Mouse (Mus musculus) lung, adult 10 weeks (tissue): ENCODE results near the gene S100a14. TPM values are rescaled to one million over a fixed set of nuclear protein-coding genes. Genes with fewer than 3 reads are reported as not detected.

ENCODE experiments used
- polyA plus RNA-seq: library from polyadenylated mRNA; stranded (reverse); fragments of 350-450 nt; fragmentation: Illumina TruSeq; extraction: RNeasy Lipid Tissue Mini Kit (QIAGEN cat#74804); gene quantifications from one replicate; pipeline ENCODE4 v1.2.3, GENCODE M21; 2014; ENCODE audit warnings: low read depth, low replicate concordance; ENCODE audit not compliant: insufficient read depth

The S100a14 gene
- polyA plus RNA-seq, result 25.7 TPM

DNA sequence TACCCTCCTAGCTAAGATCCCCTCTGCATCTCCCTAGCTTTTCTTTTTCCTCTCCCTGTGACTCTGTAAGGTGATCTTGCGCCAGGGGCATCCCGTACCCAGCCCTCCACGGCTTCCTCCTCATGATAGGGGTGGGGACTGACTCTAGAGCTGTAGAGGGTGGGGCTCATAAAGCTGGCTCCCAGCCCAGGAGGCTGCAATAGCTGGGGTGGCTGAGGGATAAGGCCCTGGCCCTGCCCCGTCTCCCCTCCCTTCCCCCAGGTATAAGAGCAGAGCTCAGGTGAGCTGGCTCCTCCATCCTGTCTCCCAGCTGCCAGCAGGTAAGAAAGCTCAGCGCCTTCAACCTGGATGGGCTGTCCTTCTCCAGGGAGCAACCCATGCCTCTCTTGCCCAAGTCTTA is at the start of gene S100a14:
Gene S100a14, plus strand, starts transcription at position 277 of the 400 bp plus-strand sequence.

DNA sequence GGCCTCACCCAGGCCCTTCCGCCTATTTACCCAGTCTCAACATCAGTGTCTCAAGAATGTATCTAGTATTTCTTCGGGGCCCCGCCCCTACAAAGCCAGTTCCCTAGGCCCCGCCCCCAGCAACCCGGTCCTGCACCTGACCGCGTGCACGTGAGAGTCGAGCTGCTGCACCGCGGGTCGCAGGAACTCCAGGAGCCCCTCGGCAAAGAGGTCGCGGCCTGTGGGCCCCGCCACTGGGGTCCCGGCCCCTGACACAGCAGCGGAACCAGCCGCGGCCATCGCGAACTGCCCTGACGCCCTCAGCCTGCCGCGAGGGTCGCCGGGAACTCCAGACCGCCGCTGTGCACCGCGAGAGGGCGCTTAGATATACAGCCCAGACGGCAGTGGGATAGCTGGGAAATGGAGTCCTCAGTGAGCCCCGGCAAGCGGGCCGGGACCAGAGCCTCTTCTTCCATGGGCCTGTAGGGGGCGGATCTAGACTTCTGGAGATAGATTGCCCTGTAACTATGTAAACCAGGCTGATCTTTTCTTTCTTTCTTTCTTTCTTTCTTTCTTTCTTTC is 35.9 kb upstream of the S100a14 start, which contains the start of gene Snapin:
Gene Snapin, minus strand, starts transcription at position 338 of the 561 bp plus-strand sequence.

DNA sequence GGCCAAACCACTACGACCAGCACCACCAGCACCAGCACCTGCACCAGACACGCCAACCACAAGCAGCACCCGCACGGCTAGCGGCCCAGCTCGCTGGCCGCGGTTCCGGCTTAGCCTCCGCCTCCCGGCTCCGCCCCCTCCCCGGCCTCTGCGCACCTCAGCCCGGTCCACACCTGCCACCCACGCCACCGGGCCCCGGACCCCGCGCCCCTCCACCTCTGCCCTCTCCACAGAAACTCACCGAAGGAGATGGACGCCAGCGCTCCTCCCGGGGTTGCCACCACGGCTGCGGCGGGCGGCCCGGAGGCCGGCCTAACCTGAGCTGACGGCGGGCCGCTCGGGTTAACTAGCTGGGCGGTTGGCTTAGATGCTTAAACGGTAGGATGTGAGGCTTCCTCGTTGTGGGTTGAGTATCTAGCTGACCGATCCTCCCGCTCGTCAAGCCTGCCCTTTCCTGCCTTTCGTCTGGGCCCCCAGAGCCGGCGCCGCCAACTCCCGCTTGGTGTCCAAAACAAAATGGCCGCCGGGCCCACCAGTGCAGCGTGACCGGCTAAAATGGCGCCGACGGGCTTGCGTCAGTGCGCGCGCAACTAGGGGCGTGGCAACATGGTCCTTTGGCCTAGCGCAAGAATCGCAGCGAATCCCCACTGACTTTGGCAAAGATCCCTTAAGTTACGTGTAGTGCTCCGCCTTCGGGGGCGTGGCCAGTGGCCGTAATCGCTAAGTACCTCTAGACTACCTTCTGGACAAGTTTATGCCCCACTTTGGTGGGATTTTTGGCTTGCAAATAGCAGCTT is 17.5 kb upstream of the S100a14 start, which contains the start of gene Chtop:
Gene Chtop, minus strand, starts transcription at position 549 of the 797 bp plus-strand sequence.

DNA sequence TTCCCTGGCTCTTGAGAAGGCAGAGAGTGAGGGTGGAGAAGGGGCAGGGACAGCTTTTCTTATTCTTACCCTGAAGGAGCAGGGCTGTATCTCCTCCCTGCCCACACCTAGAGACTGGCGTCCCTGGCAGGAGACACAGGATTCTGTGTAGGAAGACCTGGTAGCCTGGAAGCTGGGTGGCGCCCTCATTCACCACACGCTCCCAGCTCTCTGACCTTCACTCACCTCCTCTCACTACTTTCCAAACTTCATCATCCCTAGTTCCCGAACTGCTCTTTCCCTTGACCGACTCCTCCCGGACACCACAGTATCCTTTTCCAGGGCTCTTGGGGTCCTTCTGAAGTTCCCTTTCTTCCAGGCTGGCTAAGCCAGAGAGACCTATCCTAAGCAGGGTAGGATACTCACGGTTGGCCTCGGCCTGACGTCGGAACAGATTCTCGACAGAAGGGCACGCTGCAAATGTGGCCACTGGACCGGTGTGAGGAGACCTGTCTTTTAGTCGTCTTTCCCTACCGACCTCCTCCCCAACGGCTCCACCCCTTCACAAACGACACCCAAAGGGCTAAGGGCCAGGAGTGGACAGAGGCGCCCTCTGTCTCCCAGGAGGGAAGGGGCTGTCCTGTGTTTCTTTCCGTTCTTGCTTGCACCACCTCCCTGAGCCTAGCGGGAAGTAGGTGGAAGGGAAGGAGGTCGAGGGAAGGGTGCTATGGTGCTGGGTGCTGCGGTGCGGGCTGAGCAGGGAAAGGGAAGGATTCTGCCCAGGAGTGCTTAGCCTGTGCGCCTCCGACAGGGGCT is 12.7 kb upstream of the S100a14 start, which contains the start of the genes S100a1 and S100a13:
Gene S100a1, minus strand, starts transcription at position 597 of the 795 bp plus-strand sequence.
Gene S100a13, plus strand, starts transcription at position 640 of the 795 bp plus-strand sequence.

DNA sequence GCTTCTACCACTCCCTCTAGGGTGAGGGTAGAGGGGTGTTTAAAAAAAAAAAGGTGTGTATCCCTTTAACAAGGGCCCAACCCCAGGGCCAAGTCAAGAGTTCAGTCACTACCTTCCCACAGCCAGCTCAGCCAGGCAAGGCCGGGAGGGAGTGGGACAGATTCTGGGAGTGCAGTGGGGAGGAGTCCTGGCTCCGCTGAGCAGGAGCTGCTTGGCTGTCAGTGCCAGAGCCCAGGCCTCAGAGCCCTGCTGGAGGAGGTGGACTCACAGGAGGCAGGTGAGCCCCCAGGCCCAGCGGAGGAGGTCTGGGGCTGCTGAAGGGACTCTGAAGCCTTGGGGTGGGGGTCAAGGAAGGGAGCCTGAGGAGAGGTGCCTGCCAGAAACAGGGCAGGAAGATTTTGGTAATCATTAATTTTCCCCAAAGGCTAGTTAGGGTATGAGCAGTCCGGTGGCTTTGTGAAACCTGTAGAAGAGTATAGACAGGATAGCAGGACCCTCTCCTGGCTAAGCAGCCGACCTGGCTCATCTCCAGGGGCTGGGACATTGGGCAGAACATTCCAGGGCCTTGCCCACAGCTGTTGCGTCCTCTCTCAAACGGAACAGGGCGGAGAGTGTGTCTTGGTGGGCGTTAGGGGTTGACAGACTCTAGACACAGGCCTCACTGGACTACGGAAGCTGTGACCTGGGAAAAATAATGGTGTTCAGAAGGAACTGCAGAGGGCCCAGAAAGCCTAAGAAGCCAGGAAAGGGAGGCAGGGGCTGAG is 10.7 kb downstream of the S100a14 start, which contains the start of gene S100a16:
Gene S100a16, plus strand, starts transcription at position 114 of the 764 bp plus-strand sequence.

DNA sequence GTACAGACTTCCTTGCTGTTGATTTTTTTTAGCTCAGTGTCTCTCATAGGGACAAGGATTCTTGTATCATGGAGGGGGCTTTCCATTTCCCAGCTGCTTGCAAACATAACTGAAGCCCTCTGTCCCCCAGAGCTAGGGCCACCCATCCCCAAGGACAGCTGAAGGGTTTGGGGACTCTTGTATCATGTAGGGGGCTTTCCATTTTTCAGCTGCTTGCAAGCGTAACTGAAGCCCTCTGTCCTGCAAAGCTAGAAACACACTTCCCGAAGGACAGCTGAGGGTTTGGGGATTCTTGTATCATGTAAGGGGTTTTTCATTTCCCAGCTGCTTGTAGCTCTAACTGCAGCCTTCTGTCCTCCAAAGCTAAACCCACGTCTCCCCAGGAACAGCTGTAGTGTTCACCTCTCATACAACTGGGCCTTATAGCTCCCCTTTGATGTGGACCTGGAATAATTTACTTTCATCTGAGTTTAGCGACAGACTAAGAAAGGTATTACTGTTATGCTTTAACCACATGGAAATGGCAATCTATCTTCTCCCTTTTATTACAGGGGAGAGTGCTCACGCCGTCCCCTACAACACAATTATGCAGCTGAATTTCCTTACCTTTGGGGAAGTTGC is 33.5 kb downstream of the S100a14 start, which contains the start of gene S100a3:
Gene S100a3, plus strand, starts transcription at position 571 of the 621 bp plus-strand sequence.

Other genes starting within 250 kb of the S100a14 start
- gene Gatad2b, start 233.7 kb upstream of the S100a14 start, polyA plus RNA-seq, result 7.2 TPM
- 10.0 TPM for gene Slc27a3, start 136.9 kb upstream of the S100a14 start, polyA plus RNA-seq
- 13.3 TPM for gene Ints3, start 93.2 kb upstream of the S100a14 start, polyA plus RNA-seq
- gene Npr1, start 61.0 kb upstream of the S100a14 start, polyA plus RNA-seq, result 45.6 TPM
- gene Ilf2, start 50.7 kb upstream of the S100a14 start, polyA plus RNA-seq, result 48.9 TPM
- gene Snapin, start 35.8 kb upstream of the S100a14 start, polyA plus RNA-seq, result 47.6 TPM
- gene Chtop, start 17.4 kb upstream of the S100a14 start, polyA plus RNA-seq, result 88.2 TPM
- 381 TPM for gene S100a1, start 12.5 kb upstream of the S100a14 start, polyA plus RNA-seq
- 199 TPM for gene S100a13, start 12.4 kb upstream of the S100a14 start, polyA plus RNA-seq
- gene S100a16, start 10.4 kb downstream of the S100a14 start, polyA plus RNA-seq, result 329 TPM
- 1.1 TPM for gene S100a3, start 33.7 kb downstream of the S100a14 start, polyA plus RNA-seq
- not detected for gene S100a2, start 63.4 kb downstream of the S100a14 start, polyA plus RNA-seq
- gene Gm42674, start 75.0 kb downstream of the S100a14 start, polyA plus RNA-seq, result not detected
- gene S100a4, start 76.9 kb downstream of the S100a14 start, polyA plus RNA-seq, result 223 TPM
- gene S100a5, start 81.7 kb downstream of the S100a14 start, polyA plus RNA-seq, result not detected
- 962 TPM for gene S100a6, start 86.0 kb downstream of the S100a14 start, polyA plus RNA-seq
- 1.2 TPM for gene S100a7a, start 127.2 kb downstream of the S100a14 start, polyA plus RNA-seq
- gene S100a8, start 142.1 kb downstream of the S100a14 start, polyA plus RNA-seq, result 241 TPM
- gene S100a9, start 168.9 kb downstream of the S100a14 start, polyA plus RNA-seq, result 368 TPM
- gene Pglyrp4, start 200.1 kb downstream of the S100a14 start, polyA plus RNA-seq, result not detected